Mouse (Mus musculus) left cerebral cortex, adult 9 months (tissue): ENCODE data around the gene Kdsr.

Experiments used
- DNase-seq, 2 experiments: peaks; one replicate each; pipeline ENCODE4 v3.0.0; 2022; ENCODE audit warnings: low spot score in 2 of 2

The Kdsr gene

GRCm38 (mm10) chr1:106759572-106760435 lies at the start of gene Kdsr:
Kdsr (minus strand) TSS chr1:106759727.
- DNase-seq: peak; percentile 95 to 97

- no peak for DNase-seq
Measured at GRCm38 (mm10) chr1:106799931-106800330, 40.4 kb upstream of the Kdsr start.

GRCm38 (mm10) chr1:106799406-106799805 lies 39.9 kb upstream of the Kdsr start:
- DNase-seq: no peak

- no peak for DNase-seq
Measured at GRCm38 (mm10) chr1:106796987-106797779, 37.7 kb upstream of the Kdsr start.

GRCm38 (mm10) chr1:106796542-106796924 lies 37.0 kb upstream of the Kdsr start, which contains the start of gene Vps4b:
Vps4b (minus strand) TSS chr1:106796728.
- peak; percentile 82 to 93 for DNase-seq

GRCm38 (mm10) chr1:106795634-106796541 lies 36.4 kb upstream of the Kdsr start:
- no peak for DNase-seq

GRCm38 (mm10) chr1:106774896-106775295 lies 15.4 kb upstream of the Kdsr start:
- DNase-seq: no peak

- DNase-seq: no peak
Measured at GRCm38 (mm10) chr1:106774092-106774491, 14.6 kb upstream of the Kdsr start.

- DNase-seq: no peak
Measured at GRCm38 (mm10) chr1:106768773-106769172, 9.2 kb upstream of the Kdsr start.

- DNase-seq: peak in 1 of 2 experiments; percentile 38
Measured at GRCm38 (mm10) chr1:106765771-106766170, 6.2 kb upstream of the Kdsr start.

- DNase-seq: no peak
Measured at GRCm38 (mm10) chr1:106764846-106765245, 5.3 kb upstream of the Kdsr start.

- no peak for DNase-seq
Measured at GRCm38 (mm10) chr1:106764281-106764680, 4.8 kb upstream of the Kdsr start.

- DNase-seq: no peak
Measured at GRCm38 (mm10) chr1:106760750-106761149, 1.2 kb upstream of the Kdsr start.

- peak in 1 of 2 experiments; percentile 32 for DNase-seq
Measured at GRCm38 (mm10) chr1:106758734-106759571, 574 bp downstream of the Kdsr start.

GRCm38 (mm10) chr1:106756633-106757032 lies 2.9 kb downstream of the Kdsr start:
- no peak for DNase-seq

GRCm38 (mm10) chr1:106752013-106752412 lies 7.5 kb downstream of the Kdsr start:
- DNase-seq: no peak

- DNase-seq: no peak
Measured at GRCm38 (mm10) chr1:106750656-106751055, 8.9 kb downstream of the Kdsr start.

GRCm38 (mm10) chr1:106748555-106749315 lies 10.8 kb downstream of the Kdsr start:
- no peak for DNase-seq

- DNase-seq: no peak
Measured at GRCm38 (mm10) chr1:106742980-106743379, 16.5 kb downstream of the Kdsr start.

GRCm38 (mm10) chr1:106740735-106741134 lies 18.8 kb downstream of the Kdsr start:
- no peak for DNase-seq
